Mouse (Mus musculus) naive thymus-derived CD4-positive, alpha-beta T cell, adult 2 months (primary cell): ENCODE measurements around the gene Pif1.

Experiments used
- DNase-seq: peaks from one replicate; pipeline ENCODE4 v3.0.0-alpha.2; 2011; ENCODE audit warnings: low read depth

The Pif1 gene

DNA sequence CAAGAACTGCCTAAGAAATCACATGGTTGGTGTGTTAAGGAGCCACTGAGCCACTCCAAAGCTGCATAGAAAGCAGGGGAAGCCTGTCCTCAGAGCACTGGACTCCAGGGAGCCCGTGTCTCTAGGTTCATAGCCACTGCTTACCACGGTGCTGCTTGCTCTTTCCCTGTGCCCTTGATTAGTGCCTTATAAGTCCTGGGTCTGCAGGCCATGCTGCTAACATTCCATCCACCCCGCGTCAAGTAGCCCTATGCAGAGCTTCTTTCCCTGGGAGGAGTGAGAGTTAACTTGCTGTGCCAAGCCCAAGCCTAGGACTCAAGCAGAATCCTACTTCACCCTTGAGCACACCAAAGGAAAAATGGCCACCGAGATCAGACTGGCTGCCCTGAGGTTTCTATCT, 52.1 kb downstream of the Pif1 start:
- no peak for DNase-seq

GRCm38 (mm10) chr9:65640838-65641410, 54.0 kb downstream of the Pif1 start:
- no peak for DNase-seq

GRCm38 (mm10) chr9:65641446-65642052, 54.6 kb downstream of the Pif1 start:
- no peak for DNase-seq

DNA sequence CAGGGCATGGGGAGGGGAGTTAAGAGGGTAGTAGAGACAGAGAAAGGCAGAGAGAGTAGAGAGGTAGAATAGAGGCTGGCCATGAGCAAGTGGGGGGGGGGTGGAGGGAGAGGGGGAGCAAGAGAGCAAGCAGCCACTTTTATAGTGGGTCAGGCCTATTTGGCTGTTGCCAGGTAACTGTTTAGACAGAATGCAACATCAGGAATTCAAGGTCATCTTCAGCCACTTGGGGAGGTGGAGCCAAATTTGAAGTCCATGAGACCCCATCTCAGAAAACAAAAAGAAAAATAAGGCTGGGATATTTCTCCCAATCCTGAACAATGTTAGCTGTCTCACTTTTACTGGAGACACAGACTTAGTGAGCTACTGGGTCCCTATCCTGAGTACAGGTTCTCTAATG, 55.6 kb downstream of the Pif1 start:
- no peak for DNase-seq

DNA sequence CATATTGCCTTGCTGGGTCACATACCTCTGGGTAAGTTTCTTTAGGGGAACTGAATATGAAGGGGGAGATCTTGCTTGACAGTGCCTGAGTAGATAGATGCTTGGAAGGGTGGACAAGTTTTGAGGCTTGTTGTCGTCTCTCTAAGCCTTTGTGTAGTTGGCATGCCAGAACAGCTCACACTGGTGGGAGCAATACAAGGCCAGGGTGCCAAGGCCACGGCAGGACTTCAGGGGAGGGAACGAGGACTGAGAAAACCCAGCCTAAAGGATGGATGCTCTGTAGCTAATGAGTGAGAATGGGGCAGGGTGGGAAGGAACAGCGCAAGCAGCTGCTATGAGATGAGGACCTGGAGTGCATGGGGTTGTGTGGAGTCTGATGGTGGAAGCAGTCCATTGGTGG, 58.0 kb downstream of the Pif1 start:
- no peak for DNase-seq
